Mouse (Mus musculus) stomach, embryonic 15.5 days (tissue): ENCODE measurements around the gene Olfr961. TPM values are rescaled to one million over a fixed set of nuclear protein-coding genes. Genes with fewer than 3 reads are reported as not detected.

Experiments used
- ATAC-seq: fragments of 200-750 bp; cut with Nextera tagmentation; 2 replicates; pipeline ENCODE4 v1.8.0; 2017; ENCODE audit warnings: low read depth, moderate number of reproducible peaks, moderate TSS enrichment; ENCODE audit not compliant: insufficient read depth, low FRiP score
- H3K27ac ChIP-seq: fragments of 300-500 bp; sonication (generic); 2 replicates; pipeline ENCODE4 v1.5.1; 2015; ENCODE audit warnings: mild to moderate bottlenecking, inconsistent platforms
- H3K27me3 ChIP-seq: fragments of 300-500 bp; sonication (generic); replicated peaks from 2 replicates; pipeline ENCODE4 v1.6.1; 2015; ENCODE audit warnings: inconsistent platforms
- H3K36me3 ChIP-seq: fragments of 300-500 bp; sonication (generic); 2 replicates; pipeline ENCODE4 v1.6.1; 2015; ENCODE audit warnings: inconsistent platforms
- H3K4me1 ChIP-seq: fragments of 300-500 bp; sonication (generic); 2 replicates; pipeline ENCODE4 v1.6.1; 2015; ENCODE audit warnings: inconsistent platforms
- H3K4me2 ChIP-seq: fragments of 300-500 bp; sonication (generic); 2 replicates; pipeline ENCODE4 v1.6.1; 2015; ENCODE audit warnings: mild to moderate bottlenecking, inconsistent platforms
- H3K4me3 ChIP-seq: fragments of 300-500 bp; sonication (generic); replicated peaks from 2 replicates; pipeline ENCODE4 v1.5.1; 2015; ENCODE audit warnings: inconsistent platforms
- H3K9ac ChIP-seq: fragments of 300-500 bp; sonication (generic); 2 replicates; pipeline ENCODE4 v1.6.1; 2015; ENCODE audit warnings: inconsistent platforms
- H3K9me3 ChIP-seq: fragments of 300-500 bp; sonication (generic); 2 replicates; pipeline ENCODE4 v1.6.1; 2016; ENCODE audit warnings: inconsistent platforms
- WGBS: fragments of 180-500 bp; shearing (Covaris S2); methylation state at CpG from one replicate; pipeline ENCODE4 v1.1.7; 2015; 5-methylcytosine and 5-hydroxymethylcytosine counted together
- polyA plus RNA-seq: library from polyadenylated mRNA; unstranded; fragments of >200 nt; fragmentation: Nextera tagmentation; extraction: Ambion mirVana; gene quantifications from 2 replicates; pipeline ENCODE4 v1.2.1, GENCODE M21; 2015

The Olfr961 gene
- polyA plus RNA-seq, 1 experiment from 2014 or later, result not detected

- no peak for ATAC-seq
- H3K36me3 ChIP-seq, result no peaks in the 10 kb centered on the region
- H3K27ac ChIP-seq, result no peak overlapping the region
- H3K27me3 ChIP-seq, result no peaks in the 10 kb centered on the region
- no peaks in the 10 kb centered on the region for H3K4me1 ChIP-seq
- no peak overlapping the region for H3K4me2 ChIP-seq
- no peak overlapping the region for H3K4me3 ChIP-seq
- H3K9me3 ChIP-seq, result no peaks in the 10 kb centered on the region
- WGBS, result 29% methylated on average over 4 of the region's 4 CpGs
- H3K9ac ChIP-seq, result no peak overlapping the region
Observed at GRCm38 (mm10) chr9:39633913-39634594, 10.8 kb upstream of the Olfr961 start.

GRCm38 (mm10) chr9:39647382-39647781 is 2.5 kb downstream of the Olfr961 start:
- H3K36me3 ChIP-seq, result no peaks in the 10 kb centered on the region
- 84% methylated on average over 4 of the region's 4 CpGs for WGBS
- no peaks in the 10 kb centered on the region for H3K27me3 ChIP-seq
- H3K9me3 ChIP-seq, result no peaks in the 10 kb centered on the region
- H3K4me2 ChIP-seq, result no peak overlapping the region
- no peak overlapping the region for H3K9ac ChIP-seq
- no peaks in the 10 kb centered on the region for H3K4me1 ChIP-seq
- H3K27ac ChIP-seq, result no peak overlapping the region
- H3K4me3 ChIP-seq, result no peak overlapping the region
- ATAC-seq, result no peak

DNA sequence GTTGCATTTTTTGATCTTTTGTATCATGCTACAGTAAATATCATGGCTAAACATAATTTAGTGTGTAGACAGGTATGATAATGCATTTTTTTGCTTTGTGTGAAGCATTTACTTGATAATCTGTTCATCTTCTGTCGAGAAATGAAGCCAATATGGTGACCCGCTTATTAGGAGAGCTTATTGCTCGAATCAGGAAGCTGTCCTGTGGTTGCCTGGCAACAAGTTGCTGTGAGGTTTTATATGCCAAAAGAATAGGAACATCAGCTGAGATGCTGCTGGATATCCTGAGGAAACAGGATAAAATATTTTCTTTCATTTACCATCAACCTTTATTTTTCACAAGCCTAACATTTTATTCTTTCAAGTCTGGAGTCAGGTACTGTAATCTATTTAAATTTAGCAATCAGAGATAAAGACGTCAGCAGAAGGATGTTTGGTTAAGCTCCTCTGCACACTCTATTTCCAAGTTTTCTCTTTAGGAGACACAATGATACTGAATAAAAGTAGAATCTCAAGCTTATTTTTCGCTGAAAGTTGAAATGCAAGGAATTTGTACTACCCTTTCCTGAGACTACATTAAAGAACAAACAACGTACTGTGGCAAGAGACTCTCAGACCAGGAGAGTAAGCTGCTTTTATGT is 10.0 kb downstream of the Olfr961 start:
- no peak overlapping the region for H3K9ac ChIP-seq
- H3K4me2 ChIP-seq, result no peak overlapping the region
- H3K4me3 ChIP-seq, result no peak overlapping the region
- no peaks in the 10 kb centered on the region for H3K27me3 ChIP-seq
- H3K36me3 ChIP-seq, result no peaks in the 10 kb centered on the region
- no peak for ATAC-seq
- 66% methylated on average over 6 of the region's 6 CpGs for WGBS
- no peaks in the 10 kb centered on the region for H3K9me3 ChIP-seq
- H3K27ac ChIP-seq, result no peak overlapping the region
- H3K4me1 ChIP-seq, result no peaks in the 10 kb centered on the region

GRCm38 (mm10) chr9:39666905-39667304 is 22.0 kb downstream of the Olfr961 start, which contains the start of gene Olfr963:
Gene Olfr963 (plus strand): TSS chr9:39667205.
- no peak for ATAC-seq
- H3K36me3 ChIP-seq, result no peaks in the 10 kb centered on the region
- H3K4me1 ChIP-seq, result no peaks in the 10 kb centered on the region
- 85% methylated on average over 1 of the region's 1 CpGs for WGBS
- H3K27me3 ChIP-seq, result no peaks in the 10 kb centered on the region
- no peaks in the 10 kb centered on the region for H3K9me3 ChIP-seq
- H3K9ac ChIP-seq, result no peak within 1 kb of the TSS
- H3K4me2 ChIP-seq, result no peak within 1 kb of the TSS
- no peak within 1 kb of the TSS for H3K27ac ChIP-seq
- H3K4me3 ChIP-seq, result no peak within 1 kb of the TSS

GRCm38 (mm10) chr9:39669723-39670122 is 24.8 kb downstream of the Olfr961 start:
- no peak overlapping the region for H3K4me2 ChIP-seq
- no peaks in the 10 kb centered on the region for H3K9me3 ChIP-seq
- H3K27me3 ChIP-seq, result no peaks in the 10 kb centered on the region
- ATAC-seq, result no peak
- no peaks in the 10 kb centered on the region for H3K36me3 ChIP-seq
- WGBS, result 70% methylated on average over 2 of the region's 2 CpGs
- H3K27ac ChIP-seq, result no peak overlapping the region
- no peak overlapping the region for H3K9ac ChIP-seq
- no peaks in the 10 kb centered on the region for H3K4me1 ChIP-seq
- H3K4me3 ChIP-seq, result no peak overlapping the region

DNA sequence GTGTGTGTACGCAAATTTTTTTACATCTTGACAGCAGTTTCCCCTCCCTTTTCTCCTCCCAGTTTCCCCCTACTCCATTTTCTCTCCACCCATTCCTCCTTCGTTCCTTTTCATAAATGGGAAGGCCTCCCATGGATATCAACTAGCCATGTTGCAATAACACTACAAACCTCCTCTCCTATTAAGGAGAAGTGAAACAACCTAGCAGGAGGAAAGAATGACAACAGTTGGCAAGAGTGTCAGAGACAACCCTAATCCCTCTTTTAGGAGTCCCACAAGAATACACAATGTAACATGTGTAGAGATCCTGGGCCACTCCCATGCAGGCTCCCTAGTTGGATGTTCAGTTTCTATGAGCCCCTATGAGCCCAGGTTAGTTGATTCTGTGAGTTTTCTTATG is 29.9 kb downstream of the Olfr961 start:
- Histone ChIP-seq H3K4me3 (no peak overlapping the region), H3K9ac (no peak overlapping the region), H3K9me3 (no peaks in the 10 kb centered on the region), H3K4me1 (no peaks in the 10 kb centered on the region), H3K4me2 (no peak overlapping the region), H3K36me3 (no peaks in the 10 kb centered on the region), H3K27ac (no peak overlapping the region), H3K27me3 (no peaks in the 10 kb centered on the region)
- no peak for ATAC-seq
- 79% methylated on average over 2 of the region's 2 CpGs for WGBS

DNA sequence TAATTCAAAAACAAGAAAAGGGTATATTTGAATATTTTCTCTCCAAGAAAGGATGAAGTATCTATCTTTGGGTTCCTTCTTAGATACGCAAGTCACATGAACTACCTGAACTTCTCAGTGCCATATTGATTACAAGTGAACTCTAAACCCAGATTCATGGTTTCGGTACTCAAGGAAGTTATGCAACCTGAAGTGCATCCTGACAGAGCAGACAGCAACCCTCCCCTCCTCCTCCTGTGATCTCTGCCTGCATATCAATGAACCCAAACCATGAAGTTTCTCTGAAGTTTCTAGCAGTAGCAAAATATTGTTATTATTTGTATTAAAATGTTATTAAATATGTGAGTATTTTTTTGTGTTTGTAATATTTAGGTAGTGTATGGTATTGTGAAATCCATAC is 33.7 kb downstream of the Olfr961 start:
- 91% methylated on average over 2 of the region's 2 CpGs for WGBS
- H3K4me2 ChIP-seq, result no peak overlapping the region

GRCm38 (mm10) chr9:39679280-39679679 is 34.4 kb downstream of the Olfr961 start:
- Histone ChIP-seq H3K4me3 (no peak overlapping the region), H3K4me2 (no peak overlapping the region), H3K27me3 (no peaks in the 10 kb centered on the region), H3K4me1 (no peaks in the 10 kb centered on the region), H3K9me3 (no peaks in the 10 kb centered on the region), H3K9ac (no peak overlapping the region), H3K36me3 (no peaks in the 10 kb centered on the region), H3K27ac (no peak overlapping the region)
- 63% methylated on average over 2 of the region's 2 CpGs for WGBS
- ATAC-seq, result no peak

More for the DNA sequence above, 33.7 kb downstream of the Olfr961 start:
- Histone ChIP-seq H3K27ac (no peak overlapping the region), H3K27me3 (no peaks in the 10 kb centered on the region), H3K9ac (no peak overlapping the region), H3K36me3 (no peaks in the 10 kb centered on the region), H3K4me1 (no peaks in the 10 kb centered on the region), H3K4me3 (no peak overlapping the region), H3K9me3 (no peaks in the 10 kb centered on the region)
- ATAC-seq, result no peak

Other genes with a start within 250 kb of the Olfr961 start
- not detected in 2 replicates for gene Olfr952, start 217.9 kb upstream of the Olfr961 start, polyA plus RNA-seq
- gene Olfr954, start 188.4 kb upstream of the Olfr961 start, polyA plus RNA-seq, result not detected in 2 replicates
- gene Olfr955, start 173.1 kb upstream of the Olfr961 start, polyA plus RNA-seq, result not detected in 2 replicates
- gene Olfr44, start 151.1 kb upstream of the Olfr961 start, polyA plus RNA-seq, result not detected in 2 replicates
- gene Olfr957, start 129.3 kb upstream of the Olfr961 start, polyA plus RNA-seq, result not detected in 2 replicates
- gene Olfr958, start 91.0 kb upstream of the Olfr961 start, polyA plus RNA-seq, result not detected in 2 replicates
- gene Olfr959, start 69.5 kb upstream of the Olfr961 start, polyA plus RNA-seq, result not detected in 2 replicates
- 25.7 and 28.1 TPM in 2 replicates for gene AW551984, start 40.7 kb upstream of the Olfr961 start, polyA plus RNA-seq
- gene Olfr148, start 34.4 kb upstream of the Olfr961 start, polyA plus RNA-seq, result not detected in 2 replicates
- not detected in 2 replicates for gene Olfr960, start 23.7 kb upstream of the Olfr961 start, polyA plus RNA-seq
- gene Olfr963, start 22.1 kb downstream of the Olfr961 start, polyA plus RNA-seq, result not detected in 2 replicates
- not detected in 2 replicates for gene Olfr149, start 62.0 kb downstream of the Olfr961 start, polyA plus RNA-seq
- gene Olfr965, start 66.3 kb downstream of the Olfr961 start, polyA plus RNA-seq, result not detected in 2 replicates
- gene Olfr150, start 85.9 kb downstream of the Olfr961 start, polyA plus RNA-seq, result not detected in 2 replicates
- gene Olfr967, start 101.2 kb downstream of the Olfr961 start, polyA plus RNA-seq, result not detected in 2 replicates
- gene Olfr968, start 138.2 kb downstream of the Olfr961 start, polyA plus RNA-seq, result not detected in 2 replicates
- gene Olfr969, start 145.9 kb downstream of the Olfr961 start, polyA plus RNA-seq, result not detected in 2 replicates
- not detected in 2 replicates for gene Olfr970, start 163.8 kb downstream of the Olfr961 start, polyA plus RNA-seq
- gene Olfr971, start 191.8 kb downstream of the Olfr961 start, polyA plus RNA-seq, result not detected in 2 replicates
- gene Olfr972, start 221.3 kb downstream of the Olfr961 start, polyA plus RNA-seq, result not detected in 2 replicates